Mouse (Mus musculus) stomach, embryonic 15.5 days (tissue): ENCODE measurements around the gene Snx32. TPM values are rescaled to one million over a fixed set of nuclear protein-coding genes. Genes with fewer than 3 reads are reported as not detected.

Experiments used
- ATAC-seq: fragments of 200-750 bp; cut with Nextera tagmentation; 2 replicates; pipeline ENCODE4 v1.8.0; 2017; ENCODE audit warnings: low read depth, moderate number of reproducible peaks, moderate TSS enrichment; ENCODE audit not compliant: insufficient read depth, low FRiP score
- H3K27ac ChIP-seq: fragments of 300-500 bp; sonication (generic); 2 replicates; pipeline ENCODE4 v1.5.1; 2015; ENCODE audit warnings: mild to moderate bottlenecking, inconsistent platforms
- H3K27me3 ChIP-seq: fragments of 300-500 bp; sonication (generic); replicated peaks from 2 replicates; pipeline ENCODE4 v1.6.1; 2015; ENCODE audit warnings: inconsistent platforms
- H3K36me3 ChIP-seq: fragments of 300-500 bp; sonication (generic); 2 replicates; pipeline ENCODE4 v1.6.1; 2015; ENCODE audit warnings: inconsistent platforms
- H3K4me1 ChIP-seq: fragments of 300-500 bp; sonication (generic); 2 replicates; pipeline ENCODE4 v1.6.1; 2015; ENCODE audit warnings: inconsistent platforms
- H3K4me2 ChIP-seq: fragments of 300-500 bp; sonication (generic); 2 replicates; pipeline ENCODE4 v1.6.1; 2015; ENCODE audit warnings: mild to moderate bottlenecking, inconsistent platforms
- H3K4me3 ChIP-seq: fragments of 300-500 bp; sonication (generic); replicated peaks from 2 replicates; pipeline ENCODE4 v1.5.1; 2015; ENCODE audit warnings: inconsistent platforms
- H3K9ac ChIP-seq: fragments of 300-500 bp; sonication (generic); 2 replicates; pipeline ENCODE4 v1.6.1; 2015; ENCODE audit warnings: inconsistent platforms
- H3K9me3 ChIP-seq: fragments of 300-500 bp; sonication (generic); 2 replicates; pipeline ENCODE4 v1.6.1; 2016; ENCODE audit warnings: inconsistent platforms
- WGBS: fragments of 180-500 bp; shearing (Covaris S2); methylation state at CpG from one replicate; pipeline ENCODE4 v1.1.7; 2015; 5-methylcytosine and 5-hydroxymethylcytosine counted together
- polyA plus RNA-seq: library from polyadenylated mRNA; unstranded; fragments of >200 nt; fragmentation: Nextera tagmentation; extraction: Ambion mirVana; gene quantifications from 2 replicates; pipeline ENCODE4 v1.2.1, GENCODE M21; 2015

Gene Snx32
- 8.8 and 11.1 TPM in 2 replicates for polyA plus RNA-seq

- Histone ChIP-seq H3K4me2 (peak within 1 kb of the TSS; percentile 93), H3K9me3 (no peaks in the 10 kb centered on the region), H3K27ac (peak within 1 kb of the TSS; percentile 40; the same call in 1 of the 2 replicates), H3K27me3 (no peaks in the 10 kb centered on the region), H3K4me3 (peak within 1 kb of the TSS; percentile 53), H3K36me3 (no peaks in the 10 kb centered on the region), H3K4me1 (peaks cover 12% of the 10 kb centered on the region; the same call in 1 of the 2 replicates), H3K9ac (peak within 1 kb of the TSS; percentile 46; the same call in 1 of the 2 replicates)
- 2% methylated on average over 47 of the region's 47 CpGs for WGBS
- peak; percentile 100 for ATAC-seq
Measured at GRCm38 (mm10) chr19:5510031-5511026, at the start of gene Snx32. Snx32 (minus strand) TSS chr19:5510538.

GRCm38 (mm10) chr19:5559631-5560456 is 49.5 kb upstream of the Snx32 start:
- peak overlapping the region; percentile 86 for H3K27ac ChIP-seq
- peak overlapping the region; percentile 77 for H3K4me2 ChIP-seq
- no peak for ATAC-seq
- no peaks in the 10 kb centered on the region for H3K36me3 ChIP-seq
- H3K27me3 ChIP-seq: peaks cover 47% of the 10 kb centered on the region
- H3K9me3 ChIP-seq: no peaks in the 10 kb centered on the region
- H3K4me1 ChIP-seq: peaks cover 17% of the 10 kb centered on the region
- under 1% methylated on average over 69 of the region's 69 CpGs for WGBS
- peak overlapping the region; percentile 54 for H3K9ac ChIP-seq
- H3K4me3 ChIP-seq: peak overlapping the region; percentile 48

- Histone ChIP-seq H3K9me3 (no peaks in the 10 kb centered on the region), H3K4me3 (peak overlapping the region; percentile 48), H3K27me3 (peaks cover 47% of the 10 kb centered on the region), H3K4me2 (peak overlapping the region; percentile 77), H3K27ac (0 out of 2 replicates have a peak overlapping the region, but pooled peaks have one; percentile 86), H3K4me1 (peaks cover 22% of the 10 kb centered on the region), H3K9ac (no peak overlapping the region), H3K36me3 (no peaks in the 10 kb centered on the region)
- 19% methylated on average over 8 of the region's 8 CpGs for WGBS
- no peak for ATAC-seq
Measured at GRCm38 (mm10) chr19:5559229-5559628, 48.9 kb upstream of the Snx32 start.

DNA sequence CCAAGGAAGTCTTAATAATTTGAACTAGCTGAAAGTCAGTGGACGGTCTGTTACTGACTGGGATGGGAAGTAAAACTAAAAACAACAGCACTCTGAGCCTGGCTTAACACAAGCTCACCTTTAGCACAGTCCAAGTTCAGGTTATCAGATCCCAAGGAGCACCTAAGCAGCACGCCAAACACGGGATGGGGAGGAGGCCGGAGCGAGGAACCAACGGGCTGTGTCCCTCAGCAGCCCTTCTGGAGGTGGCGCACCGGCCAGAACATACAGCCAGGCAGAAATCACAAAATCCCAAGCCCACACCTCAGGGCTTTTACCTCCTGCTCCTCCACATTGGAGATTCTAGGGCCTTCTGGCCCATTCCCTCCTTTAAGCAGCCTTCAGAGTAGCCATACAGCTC is 48.4 kb upstream of the Snx32 start:
- Histone ChIP-seq H3K4me3 (peak overlapping the region; percentile 48), H3K36me3 (no peaks in the 10 kb centered on the region), H3K27ac (no peak overlapping the region), H3K4me1 (peaks cover 22% of the 10 kb centered on the region), H3K9ac (no peak overlapping the region), H3K27me3 (peaks cover 47% of the 10 kb centered on the region), H3K4me2 (peak overlapping the region; percentile 77), H3K9me3 (no peaks in the 10 kb centered on the region)
- WGBS: 60% methylated on average over 8 of the region's 8 CpGs
- ATAC-seq: no peak

- Histone ChIP-seq H3K27ac (no peak overlapping the region), H3K4me2 (peak overlapping the region; percentile 77), H3K36me3 (no peaks in the 10 kb centered on the region), H3K4me3 (peak overlapping the region; percentile 48), H3K4me1 (peaks cover 26% of the 10 kb centered on the region), H3K9me3 (no peaks in the 10 kb centered on the region), H3K9ac (no peak overlapping the region), H3K27me3 (peaks cover 47% of the 10 kb centered on the region)
- WGBS: 43% methylated on average over 7 of the region's 7 CpGs
- no peak for ATAC-seq
Measured at GRCm38 (mm10) chr19:5558169-5558568, 47.8 kb upstream of the Snx32 start.

GRCm38 (mm10) chr19:5554212-5554611 is 43.9 kb upstream of the Snx32 start:
- peak; percentile 66 for ATAC-seq
- H3K36me3 ChIP-seq: peaks cover 4% of the 10 kb centered on the region; the same call in 1 of the 2 replicates
- H3K9me3 ChIP-seq: no peaks in the 10 kb centered on the region
- no peak overlapping the region for H3K9ac ChIP-seq
- H3K27ac ChIP-seq: 0 out of 2 replicates have a peak overlapping the region, but pooled peaks have one; percentile 14
- 0 out of 2 replicates have a peak, but pooled peaks cover 14% of the 10 kb centered on the region for H3K4me1 ChIP-seq
- WGBS: 67% methylated on average over 14 of the region's 14 CpGs
- H3K4me2 ChIP-seq: no peak overlapping the region; the same call in 1 of the 2 replicates
- no peak overlapping the region for H3K4me3 ChIP-seq
- H3K27me3 ChIP-seq: peaks cover 18% of the 10 kb centered on the region

GRCm38 (mm10) chr19:5553802-5554201 is 43.5 kb upstream of the Snx32 start:
- Histone ChIP-seq H3K36me3 (peaks cover 4% of the 10 kb centered on the region; the same call in 1 of the 2 replicates), H3K4me2 (no peak overlapping the region; the same call in 1 of the 2 replicates), H3K4me3 (no peak overlapping the region), H3K27ac (0 out of 2 replicates have a peak overlapping the region, but pooled peaks have one; percentile 14), H3K9ac (no peak overlapping the region), H3K27me3 (peaks cover 14% of the 10 kb centered on the region), H3K4me1 (0 out of 2 replicates have a peak, but pooled peaks cover 14% of the 10 kb centered on the region), H3K9me3 (no peaks in the 10 kb centered on the region)
- 53% methylated on average over 8 of the region's 8 CpGs for WGBS
- ATAC-seq: peak; percentile 32

GRCm38 (mm10) chr19:5547471-5548056 is 37.2 kb upstream of the Snx32 start:
- H3K4me2 ChIP-seq: no peak overlapping the region
- ATAC-seq: no peak
- H3K9me3 ChIP-seq: no peaks in the 10 kb centered on the region
- H3K27ac ChIP-seq: no peak overlapping the region; the same call in 1 of the 2 replicates
- H3K27me3 ChIP-seq: no peaks in the 10 kb centered on the region
- no peaks in the 10 kb centered on the region for H3K4me1 ChIP-seq
- no peak overlapping the region for H3K4me3 ChIP-seq
- H3K36me3 ChIP-seq: peaks cover 4% of the 10 kb centered on the region; the same call in 1 of the 2 replicates
- 72% methylated on average over 4 of the region's 4 CpGs for WGBS
- H3K9ac ChIP-seq: no peak overlapping the region

DNA sequence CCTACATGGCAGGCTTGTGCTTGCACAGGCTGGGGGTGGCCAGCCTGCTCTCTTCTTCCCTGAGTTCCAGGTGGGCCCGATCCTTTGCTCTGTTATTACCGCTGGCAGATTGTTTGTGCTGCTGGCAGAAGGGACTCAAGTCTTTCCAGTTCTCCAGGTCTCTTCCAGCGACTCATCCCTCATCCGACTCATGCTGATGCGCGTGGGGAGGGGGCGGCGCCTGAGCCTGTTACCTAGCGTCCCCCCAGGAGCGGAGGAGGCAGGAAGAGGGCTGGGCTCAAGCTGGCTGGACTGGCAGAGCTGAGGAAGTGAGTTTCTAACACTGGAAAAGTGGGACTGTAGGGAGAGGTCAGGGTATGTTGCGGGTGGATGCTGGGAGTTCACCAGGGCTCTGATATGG is 33.7 kb upstream of the Snx32 start:
- H3K4me2 ChIP-seq: no peak overlapping the region

DNA sequence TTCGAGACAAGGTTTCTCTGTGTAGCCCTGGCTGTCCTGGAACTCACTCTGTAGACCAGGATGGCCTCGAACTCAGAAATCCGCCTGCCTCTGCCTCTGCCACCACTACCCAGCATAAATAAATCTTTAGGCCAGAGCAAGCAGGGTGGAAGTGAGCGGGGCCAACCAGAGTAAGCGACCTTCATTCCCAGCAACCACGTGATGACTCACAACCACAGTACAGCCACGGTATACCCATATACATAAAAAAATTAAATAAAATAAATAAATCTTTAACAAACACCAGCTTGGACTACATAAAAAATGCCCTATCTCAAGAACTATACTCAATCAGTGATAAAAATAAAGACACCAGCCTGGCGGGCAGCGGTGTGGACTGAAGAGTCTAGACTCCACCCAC is 33.0 kb upstream of the Snx32 start:
- WGBS: 80% methylated on average over 9 of the region's 9 CpGs
- Histone ChIP-seq H3K4me3 (no peak overlapping the region), H3K9ac (no peak overlapping the region), H3K36me3 (no peaks in the 10 kb centered on the region), H3K4me1 (peaks cover 4% of the 10 kb centered on the region; the same call in 1 of the 2 replicates), H3K27ac (no peak overlapping the region), H3K4me2 (no peak overlapping the region), H3K27me3 (no peaks in the 10 kb centered on the region), H3K9me3 (no peaks in the 10 kb centered on the region)
- no peak for ATAC-seq

More for the DNA sequence above, 33.7 kb upstream of the Snx32 start:
- H3K27me3 ChIP-seq: no peaks in the 10 kb centered on the region
- H3K4me1 ChIP-seq: peaks cover 3% of the 10 kb centered on the region; the same call in 1 of the 2 replicates
- H3K36me3 ChIP-seq: no peaks in the 10 kb centered on the region
- H3K9me3 ChIP-seq: no peaks in the 10 kb centered on the region
- H3K9ac ChIP-seq: no peak overlapping the region
- no peak overlapping the region for H3K27ac ChIP-seq
- ATAC-seq: no peak
- WGBS: 52% methylated on average over 11 of the region's 11 CpGs
- H3K4me3 ChIP-seq: no peak overlapping the region

DNA sequence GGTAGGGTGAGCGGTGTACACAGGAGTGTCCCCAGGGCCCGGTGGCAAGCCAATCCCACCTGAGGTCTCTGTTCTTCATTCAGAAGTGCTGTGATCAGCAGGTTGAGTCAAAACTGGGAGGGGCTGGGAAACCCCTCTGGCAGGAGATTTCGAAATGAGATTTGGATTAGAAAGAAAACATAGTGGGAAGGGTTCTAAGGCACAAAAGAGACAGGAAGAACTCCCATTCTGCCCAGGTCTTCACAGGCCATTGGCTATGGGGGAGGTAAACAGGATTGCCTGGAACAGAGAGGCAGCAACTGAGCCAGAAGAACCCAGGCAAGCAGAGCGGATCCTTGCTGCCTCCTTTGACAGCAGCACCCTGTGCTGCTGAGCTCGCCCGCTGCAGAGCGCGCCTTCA is 28.4 kb upstream of the Snx32 start:
- Histone ChIP-seq H3K27ac (no peak overlapping the region), H3K4me1 (peaks cover 6% of the 10 kb centered on the region; the same call in 1 of the 2 replicates), H3K9ac (no peak overlapping the region), H3K4me2 (no peak overlapping the region), H3K9me3 (no peaks in the 10 kb centered on the region), H3K36me3 (no peaks in the 10 kb centered on the region), H3K4me3 (no peak overlapping the region), H3K27me3 (no peaks in the 10 kb centered on the region)
- WGBS: 82% methylated on average over 8 of the region's 8 CpGs
- no peak for ATAC-seq
